Mouse (Mus musculus): ENCODE measurements around the gene Mogs. TPM values are rescaled to one million over a fixed set of nuclear protein-coding genes. Genes with fewer than 3 reads are reported as not detected.

Gene Mogs
- total and polyA plus RNA-seq, 3 experiments, result 57.2 to 78.9 (median 77.3) TPM

- Histone ChIP-seq H3K27ac (ENCODE audit: insufficient read depth, low read depth) (no peak overlapping the region), H3K9me3 (replicated peaks; ENCODE audit: low read length) (no peaks in the 10 kb centered on the region), H3K27me3 (replicated peaks) (no peaks in the 10 kb centered on the region), H3K36me3 (replicated peaks in 1 of 2; ENCODE audit: control insufficient read depth in 1 of 2, insufficient read depth in 1 of 2, low read length in 1 of 2) (peaks cover 0 to 11% of the 10 kb centered on the region in 2 experiments), H3K4me3 (replicated peaks in 1 of 3; ENCODE audit: low read depth in 2 of 3, low read length in 2 of 3, poor library complexity in 1 of 3) (no peak overlapping the region), H3K4me2 (ENCODE audit: insufficient read depth, low read depth, poor library complexity, severe bottlenecking) (no peak overlapping the region), H3K4me1 (ENCODE audit: control insufficient read depth in 1 of 2, insufficient read depth in 2 of 2) (peaks cover 4 to 12% of the 10 kb centered on the region in 2 experiments; a peak in 2 of 4 replicates), H3K79me2 (replicated peaks; ENCODE audit: control insufficient read depth, extremely low read depth, insufficient read depth, poor library complexity, severe bottlenecking) (no peaks in the 10 kb centered on the region), H3K9ac (ENCODE audit: insufficient read depth, low read depth) (no peak overlapping the region)
- dilution Hi-C loops (cut with MboI; ENCODE audit: extremely low pct_ligation_motif_present, extremely low pct_unique_long_range_greater_than_20kb, low sequenced_read_pairs) (no loop called here), in situ Hi-C loops (cut with MboI; ENCODE audit: low pct_ligation_motif_present, low pct_unique_long_range_greater_than_20kb, low sequenced_read_pairs) (no loop called here)
- DNase-seq (ENCODE audit: extremely low read depth), result no peak
- TF ChIP-seq ZC3H11A (IDR thresholded peaks at IDR 0.05; ENCODE audit: low read depth, low read length) (no peak), POLR2AphosphoS2 (IDR thresholded peaks at IDR 0.05; ENCODE audit: low read depth, low read length) (no peak), ZKSCAN1 (IDR thresholded peaks at IDR 0.05; ENCODE audit: borderline replicate concordance, low read depth, low read length) (no peak), RAD21 (IDR thresholded peaks at IDR 0.05; ENCODE audit: low read depth, low read length) (no peak), CTCF (conservative IDR thresholded peaks at IDR 0.05 in 1 of 2, IDR thresholded peaks at IDR 0.05 in 1 of 2; ENCODE audit: low read depth in 2 of 2, low read length in 2 of 2) (no peak), UBTF (IDR thresholded peaks at IDR 0.05; ENCODE audit: low read depth, low read length) (no peak), TCF12 (IDR thresholded peaks at IDR 0.05; ENCODE audit: low read depth, low read length) (no peak), PAX5 (IDR thresholded peaks at IDR 0.05; ENCODE audit: low read length) (no peak), JUND (conservative IDR thresholded peaks at IDR 0.05; ENCODE audit: low read depth, low read length) (no peak), USF1 (IDR thresholded peaks at IDR 0.05; ENCODE audit: low read depth, low read length) (no peak), MAX (IDR thresholded peaks at IDR 0.05; ENCODE audit: low read length) (no peak), KAT2A (IDR thresholded peaks at IDR 0.05; ENCODE audit: insufficient replicate concordance, low read length) (no peak)
These were observed 32.0 kb downstream of the Mogs start for GRCm38 (mm10) chr6:83147280-83147679.

- dilution Hi-C loops (cut with MboI; ENCODE audit: extremely low pct_ligation_motif_present, extremely low pct_unique_long_range_greater_than_20kb, low sequenced_read_pairs) (no loop called here), in situ Hi-C loops (cut with MboI; ENCODE audit: low pct_ligation_motif_present, low pct_unique_long_range_greater_than_20kb, low sequenced_read_pairs) (no loop called here)
- H3K9ac ChIP-seq (ENCODE audit: insufficient read depth, low read depth), result no peak overlapping the region
- H3K4me2 ChIP-seq (ENCODE audit: insufficient read depth, low read depth, poor library complexity, severe bottlenecking), result no peak overlapping the region
- DNase-seq (ENCODE audit: extremely low read depth), result no peak
- peaks cover 12 to 24% of the 10 kb centered on the region in 2 experiments for H3K36me3 ChIP-seq (replicated peaks in 1 of 2; ENCODE audit: control insufficient read depth in 1 of 2, insufficient read depth in 1 of 2, low read length in 1 of 2)
- H3K4me1 ChIP-seq (ENCODE audit: control insufficient read depth in 1 of 2, insufficient read depth in 2 of 2), result peaks cover 15 to 37% of the 10 kb centered on the region in 2 experiments
- no peaks in the 10 kb centered on the region for H3K79me2 ChIP-seq (replicated peaks; ENCODE audit: control insufficient read depth, extremely low read depth, insufficient read depth, poor library complexity, severe bottlenecking)
- H3K27ac ChIP-seq (ENCODE audit: insufficient read depth, low read depth), result no peak overlapping the region
- TF ChIP-seq MEF2A (IDR thresholded peaks at IDR 0.05; ENCODE audit: borderline replicate concordance, low read depth, low read length) (no peak), ZNF384 (IDR thresholded peaks at IDR 0.05; ENCODE audit: low read depth, low read length) (no peak), SMC3 (IDR thresholded peaks at IDR 0.05; ENCODE audit: low read depth, low read length) (no peak), BHLHE40 (IDR thresholded peaks at IDR 0.05; ENCODE audit: low read depth, low read length) (no peak), NELFE (IDR thresholded peaks at IDR 0.05; ENCODE audit: low read depth, low read length) (no peak), USF1 (IDR thresholded peaks at IDR 0.05; ENCODE audit: low read depth, low read length) (no peak), TCF12 (IDR thresholded peaks at IDR 0.05; ENCODE audit: low read depth, low read length) (no peak), TBP (conservative IDR thresholded peaks at IDR 0.05; ENCODE audit: low read depth, low read length) (no peak), ELF1 (IDR thresholded peaks at IDR 0.05; ENCODE audit: low read depth, low read length) (no peak), SIN3A (IDR thresholded peaks at IDR 0.05; ENCODE audit: low read length) (no peak), ZC3H11A (IDR thresholded peaks at IDR 0.05; ENCODE audit: low read depth, low read length) (no peak), CTCF (conservative IDR thresholded peaks at IDR 0.05 in 1 of 2, IDR thresholded peaks at IDR 0.05 in 1 of 2; ENCODE audit: low read depth in 2 of 2, low read length in 2 of 2) (no peak), EP300 (IDR thresholded peaks at IDR 0.05; ENCODE audit: low read length) (no peak), RCOR1 (conservative IDR thresholded peaks at IDR 0.05; ENCODE audit: low read depth, low read length) (no peak), JUN (IDR thresholded peaks at IDR 0.05; ENCODE audit: insufficient read depth, low read depth, low read length) (no peak), POLR2A (IDR thresholded peaks at IDR 0.05; ENCODE audit: low read depth, low read length) (no peak), MYC (IDR thresholded peaks at IDR 0.05; ENCODE audit: low read depth, low read length) (no peak), CHD1 (IDR thresholded peaks at IDR 0.05; ENCODE audit: low read depth, low read length) (no peak), HCFC1 (IDR thresholded peaks at IDR 0.05; ENCODE audit: low read depth, low read length) (no peak)
- no peaks in the 10 kb centered on the region for H3K9me3 ChIP-seq (replicated peaks; ENCODE audit: low read length)
- no peaks in the 10 kb centered on the region for H3K27me3 ChIP-seq (replicated peaks)
- no peak overlapping the region for H3K4me3 ChIP-seq (replicated peaks in 1 of 3; ENCODE audit: low read depth in 2 of 3, low read length in 2 of 3, poor library complexity in 1 of 3)
These were observed 36.4 kb downstream of the Mogs start for GRCm38 (mm10) chr6:83151721-83152120.

Data from CH12.LX (cell line).